Mouse (Mus musculus) gastrocnemius, adult 18-20 months (tissue): ENCODE measurements around the gene Anks1. TPM values are rescaled to one million over a fixed set of nuclear protein-coding genes. Genes with fewer than 3 reads are reported as not detected.

Source experiments
- DNase-seq: peaks from one replicate; pipeline ENCODE4 v3.0.0; 2021; ENCODE audit warnings: low spot score
- total RNA-seq, 2 experiments: library from RNA; stranded (reverse); gene quantifications; 2 replicates each; pipeline ENCODE4 v1.2.3; 2021

Gene Anks1
- total RNA-seq, 2 experiments from 2014 or later: 10.2 to 11.0 TPM

- no peak for DNase-seq
Observed at GRCm38 (mm10) chr17:28016056-28016797, 107.1 kb downstream of the Anks1 start.

GRCm38 (mm10) chr17:28018344-28018743 lies 109.2 kb downstream of the Anks1 start:
- no peak for DNase-seq

- DNase-seq: no peak
Observed at GRCm38 (mm10) chr17:28018776-28019175, 109.7 kb downstream of the Anks1 start.

- no peak for DNase-seq
Observed at GRCm38 (mm10) chr17:28019785-28020696, 110.9 kb downstream of the Anks1 start.

GRCm38 (mm10) chr17:28021911-28022310 lies 112.8 kb downstream of the Anks1 start:
- no peak for DNase-seq

- no peak for DNase-seq
Observed at GRCm38 (mm10) chr17:28022854-28023655, 113.9 kb downstream of the Anks1 start.

- no peak for DNase-seq
Observed at GRCm38 (mm10) chr17:28025541-28025961, 116.4 kb downstream of the Anks1 start.

- DNase-seq: peak; percentile 45
Observed at GRCm38 (mm10) chr17:28026111-28026872, 117.2 kb downstream of the Anks1 start.

GRCm38 (mm10) chr17:28027197-28027596 lies 118.1 kb downstream of the Anks1 start:
- no peak for DNase-seq

GRCm38 (mm10) chr17:28028236-28028635 lies 119.1 kb downstream of the Anks1 start:
- DNase-seq: no peak

GRCm38 (mm10) chr17:28029308-28029707 lies 120.2 kb downstream of the Anks1 start:
- DNase-seq: no peak

- DNase-seq: no peak
Observed at GRCm38 (mm10) chr17:28030446-28030845, 121.3 kb downstream of the Anks1 start.

- DNase-seq: no peak
Observed at GRCm38 (mm10) chr17:28031281-28031941, 122.3 kb downstream of the Anks1 start.

- no peak for DNase-seq
Observed at GRCm38 (mm10) chr17:28032219-28032618, 123.1 kb downstream of the Anks1 start.

GRCm38 (mm10) chr17:28033046-28033580 lies 124.0 kb downstream of the Anks1 start:
- no peak for DNase-seq

- peak; percentile 43 for DNase-seq
Observed at GRCm38 (mm10) chr17:28034986-28035385, 125.9 kb downstream of the Anks1 start.

- DNase-seq: no peak
Observed at GRCm38 (mm10) chr17:28036813-28037756, 128.0 kb downstream of the Anks1 start.

GRCm38 (mm10) chr17:28040620-28041019 lies 131.5 kb downstream of the Anks1 start:
- DNase-seq: no peak

GRCm38 (mm10) chr17:28041298-28041697 lies 132.2 kb downstream of the Anks1 start:
- no peak for DNase-seq
